Mouse (Mus musculus) ES-E14 (cell line): Measurements from ENCODE around the gene Yap1.

Source experiments
- CHD2 ChIP-seq: IDR thresholded peaks from 2 replicates; pipeline ENCODE4 v1.6.1; 2014; ENCODE audit warnings: mild to moderate bottlenecking, low read depth, low read length, inconsistent platforms
- HCFC1 ChIP-seq: IDR thresholded peaks from 2 replicates; pipeline ENCODE4 v1.6.1; 2012; ENCODE audit warnings: low read length, inconsistent platforms, borderline replicate concordance; ENCODE audit not compliant: insufficient read depth
- MAFK ChIP-seq: IDR thresholded peaks from 2 replicates; pipeline ENCODE4 v1.6.1; 2014; ENCODE audit warnings: mild to moderate bottlenecking, low read depth, low read length, inconsistent platforms; ENCODE audit not compliant: insufficient read depth
- ZC3H11A ChIP-seq: IDR thresholded peaks from 2 replicates; pipeline ENCODE4 v1.6.1; 2012; ENCODE audit warnings: low read depth, mild to moderate bottlenecking, inconsistent platforms, low read length, borderline replicate concordance
- ZNF384 ChIP-seq: IDR thresholded peaks from 2 replicates; pipeline ENCODE4 v1.6.1; 2012; ENCODE audit warnings: low read depth, low read length, inconsistent platforms

- no peak for TF ChIP-seq ZNF384
- no peak for TF ChIP-seq MAFK
- no peak for TF ChIP-seq ZC3H11A
- no peak for TF ChIP-seq CHD2
- no peak for TF ChIP-seq HCFC1
Observed at GRCm38 (mm10) chr9:8042338-8043043, 38.1 kb upstream of the Yap1 start, which contains the start of gene Cfap300.
